Mouse (Mus musculus) embryonic facial prominence, embryonic 11.5 days (tissue): ENCODE measurements around the gene B4gat1. TPM values are rescaled to one million over a fixed set of nuclear protein-coding genes. Genes with fewer than 3 reads are reported as not detected.

Experiments used
- ATAC-seq: fragments of 200-750 bp; cut with Nextera tagmentation; replicated peaks from 2 replicates; pipeline ENCODE4 v1.8.0; 2017; ENCODE audit warnings: low read depth; ENCODE audit not compliant: insufficient number of reproducible peaks, low FRiP score, low TSS enrichment
- DNase-seq: peaks from one replicate; pipeline ENCODE4 v3.0.0-alpha.2; 2015; ENCODE audit warnings: low spot score
- H3K27ac ChIP-seq: fragments of 300-500 bp; sonication (generic); replicated peaks from 2 replicates; pipeline ENCODE4 v1.5.1; 2014; ENCODE audit warnings: mild to moderate bottlenecking, low read depth, low read length, control low read depth
- H3K27me3 ChIP-seq: fragments of 300-500 bp; sonication (generic); 2 replicates; pipeline ENCODE4 v1.6.1; 2014; ENCODE audit warnings: mild to moderate bottlenecking, low read length, moderate library complexity, mixed read lengths; ENCODE audit not compliant: control insufficient read depth, insufficient read depth
- H3K36me3 ChIP-seq: fragments of 300-500 bp; sonication (generic); replicated peaks from 2 replicates; pipeline ENCODE4 v1.6.1; 2014; ENCODE audit warnings: low read depth, mild to moderate bottlenecking, low read length, moderate library complexity, mixed read lengths; ENCODE audit not compliant: control insufficient read depth, insufficient read depth
- H3K4me1 ChIP-seq: fragments of 300-500 bp; sonication (generic); 2 replicates; pipeline ENCODE4 v1.6.1; 2014; ENCODE audit warnings: low read length, mixed read lengths; ENCODE audit not compliant: control insufficient read depth, insufficient read depth
- H3K4me2 ChIP-seq: fragments of 300-500 bp; sonication (generic); 2 replicates; pipeline ENCODE4 v1.6.1; 2014; ENCODE audit warnings: low read depth, mild to moderate bottlenecking, control low read depth, low read length, moderate library complexity
- H3K4me3 ChIP-seq: fragments of 300-500 bp; sonication (generic); 2 replicates; pipeline ENCODE4 v1.5.1; 2014; ENCODE audit warnings: low read depth, low read length, control low read depth
- H3K9ac ChIP-seq: fragments of 300-500 bp; sonication (generic); replicated peaks from 2 replicates; pipeline ENCODE4 v1.6.1; 2014; ENCODE audit warnings: mild to moderate bottlenecking, control low read depth, low read length
- H3K9me3 ChIP-seq: fragments of 300-500 bp; sonication (generic); replicated peaks from 2 replicates; pipeline ENCODE4 v1.6.1; 2016; ENCODE audit warnings: mild to moderate bottlenecking, low read length, inconsistent platforms, mixed read lengths; ENCODE audit not compliant: control insufficient read depth
- WGBS: fragments of 180-500 bp; shearing (Covaris S2); extraction: QIAGEN DNeasy Blood & Tissue Kit; methylation state at CpG from one replicate; pipeline ENCODE4 v1.1.7; 2014; 5-methylcytosine and 5-hydroxymethylcytosine counted together
- polyA plus RNA-seq: library from polyadenylated mRNA; unstranded; fragments of >200 nt; fragmentation: Nextera tagmentation; extraction: Ambion mirVana; gene quantifications from 2 replicates; pipeline ENCODE4 v1.2.1, GENCODE M21; 2014

Gene B4gat1
- polyA plus RNA-seq, 1 experiment from 2014 or later, result 38.5 TPM

DNA sequence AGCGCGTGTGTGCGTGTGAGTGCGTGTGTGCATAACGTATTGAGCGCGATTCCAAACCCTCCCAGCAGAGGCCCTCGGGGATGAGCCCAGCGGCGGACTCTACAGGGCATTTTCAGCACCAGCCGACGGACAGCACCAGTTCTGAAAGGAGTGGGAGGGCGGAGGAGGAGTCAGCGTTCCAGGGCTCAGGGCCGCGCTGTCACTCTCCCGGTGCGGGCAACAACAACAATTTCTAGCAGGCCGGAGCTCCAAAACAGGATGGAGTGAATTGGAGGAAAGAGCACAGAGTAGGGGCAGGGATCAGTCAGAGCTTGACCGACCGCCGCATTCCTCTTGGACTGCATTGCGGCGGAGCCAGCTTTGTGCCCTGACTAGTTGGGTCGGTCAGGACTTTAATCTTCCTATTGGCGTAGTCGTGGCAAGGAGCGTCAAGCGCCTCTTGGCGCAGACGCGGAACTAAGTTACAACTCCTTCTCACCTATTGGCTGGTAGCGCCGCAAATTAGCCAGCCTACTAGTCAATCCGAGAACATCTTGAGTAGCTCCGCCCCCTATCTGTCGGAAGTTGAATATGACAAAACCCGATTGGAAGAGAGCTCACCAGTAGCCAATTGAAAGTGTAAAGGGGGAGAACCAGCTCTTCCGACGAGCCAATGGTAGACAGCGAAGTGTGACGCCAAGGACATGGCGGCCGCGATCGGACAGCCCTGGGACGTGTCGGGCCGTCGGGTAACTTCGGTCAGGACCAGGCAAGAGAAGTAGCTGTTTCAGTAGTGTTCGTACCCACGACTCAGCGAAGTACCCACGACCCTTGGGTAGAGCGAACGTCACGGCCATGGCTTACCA, 49.5 kb downstream of the B4gat1 start, which contains the start of gene Yif1a:
TSS of gene Yif1a (plus strand) at position 655 of the 845 bp plus-strand sequence.
- no peaks in the 10 kb centered on the region for H3K9me3 ChIP-seq
- H3K4me1 ChIP-seq, result peaks cover 13% of the 10 kb centered on the region
- WGBS, result under 1% methylated on average over 58 of the region's 58 CpGs
- peak; percentile 94 for ATAC-seq
- H3K4me3 ChIP-seq, result peak within 1 kb of the TSS; percentile 72
- H3K27ac ChIP-seq, result no peak within 1 kb of the TSS
- DNase-seq, result peak; percentile 98
- peak within 1 kb of the TSS; percentile 77 for H3K4me2 ChIP-seq
- peaks cover 28% of the 10 kb centered on the region for H3K27me3 ChIP-seq
- no peaks in the 10 kb centered on the region for H3K36me3 ChIP-seq
- H3K9ac ChIP-seq, result peak within 1 kb of the TSS; percentile 68

DNA sequence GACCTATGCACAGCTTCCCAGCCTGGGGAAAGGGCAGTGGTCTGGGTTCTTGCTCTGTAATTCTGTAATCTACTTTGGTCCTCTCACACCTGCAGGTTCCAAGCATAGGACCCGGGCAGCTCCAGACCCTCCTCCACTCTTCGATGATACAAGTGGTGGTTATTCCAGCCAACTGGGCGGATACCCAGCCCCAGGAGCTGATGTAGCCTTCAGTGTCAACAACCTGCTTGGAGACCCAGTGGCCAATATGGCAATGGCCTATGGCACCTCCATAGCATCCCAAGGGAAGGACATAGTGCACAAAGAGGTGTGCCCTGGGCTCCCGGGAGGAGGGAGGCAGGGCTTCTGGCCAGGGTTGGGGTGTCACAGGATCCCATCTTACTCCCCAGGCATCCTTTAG, 50.7 kb downstream of the B4gat1 start:
- Histone ChIP-seq H3K27me3 (peaks cover 18% of the 10 kb centered on the region), H3K4me3 (peak overlapping the region; percentile 72), H3K4me1 (peaks cover 13% of the 10 kb centered on the region), H3K36me3 (no peaks in the 10 kb centered on the region), H3K27ac (no peak overlapping the region), H3K9me3 (no peaks in the 10 kb centered on the region), H3K9ac (no peak overlapping the region; the same call in 1 of the 2 replicates), H3K4me2 (peak overlapping the region; percentile 77)
- DNase-seq (no peak), ATAC-seq (no peak)
- 87% methylated on average over 4 of the region's 4 CpGs for whole genome bisulfite sequencing

Other genes starting within 250 kb of the B4gat1 start
- gene Rbm4, start 244.9 kb upstream of the B4gat1 start, polyA plus RNA-seq, result 92.9 and 109 TPM in 2 replicates
- gene Gm21992, start 227.2 kb upstream of the B4gat1 start, polyA plus RNA-seq, result 18.4 and 25.8 TPM in 2 replicates
- gene Rbm14, start 227.2 kb upstream of the B4gat1 start, polyA plus RNA-seq, result 110 and 111 TPM in 2 replicates
- gene Ccs, start 199.5 kb upstream of the B4gat1 start, polyA plus RNA-seq, result 44.9 and 45.8 TPM in 2 replicates
- gene Ccdc87, start 199.5 kb upstream of the B4gat1 start, polyA plus RNA-seq, result not detected in 2 replicates
- 20.9 and 30.3 TPM in 2 replicates for gene Ctsf, start 183.7 kb upstream of the B4gat1 start, polyA plus RNA-seq
- gene Actn3, start 160.9 kb upstream of the B4gat1 start, polyA plus RNA-seq, result 4.3 and 5.6 TPM in 2 replicates
- gene Zdhhc24, start 160.2 kb upstream of the B4gat1 start, polyA plus RNA-seq, result 7.4 and 8.7 TPM in 2 replicates
- gene Bbs1, start 132.2 kb upstream of the B4gat1 start, polyA plus RNA-seq, result 4.7 and 4.8 TPM in 2 replicates
- 133 and 138 TPM in 2 replicates for gene Dpp3, start 110.5 kb upstream of the B4gat1 start, polyA plus RNA-seq
- gene Peli3, start 95.7 kb upstream of the B4gat1 start, polyA plus RNA-seq, result 1.7 TPM in 2 replicates
- 164 and 173 TPM in 2 replicates for gene Mrpl11, start 76.7 kb upstream of the B4gat1 start, polyA plus RNA-seq
- not detected in 2 replicates for gene Npas4, start 48.5 kb upstream of the B4gat1 start, polyA plus RNA-seq
- gene Slc29a2, start 15.0 kb upstream of the B4gat1 start, polyA plus RNA-seq, result 3.9 and 4.4 TPM in 2 replicates
- gene AC124502.3, start 65 bp downstream of the B4gat1 start, polyA plus RNA-seq, result 0.96 and 1.6 TPM in 2 replicates
- 47.5 and 47.9 TPM in 2 replicates for gene Brms1, start 2.5 kb downstream of the B4gat1 start, polyA plus RNA-seq
- gene Rin1, start 11.7 kb downstream of the B4gat1 start, polyA plus RNA-seq, result 0.99 and 1.2 TPM in 2 replicates
- 43.1 and 48.4 TPM in 2 replicates for gene Cd248, start 29.3 kb downstream of the B4gat1 start, polyA plus RNA-seq
- gene Tmem151a, start 46.7 kb downstream of the B4gat1 start, polyA plus RNA-seq, result 1.8 and 2.1 TPM in 2 replicates
- gene Yif1a, start 49.7 kb downstream of the B4gat1 start, polyA plus RNA-seq, result 62.8 and 75.8 TPM in 2 replicates
- 48.9 and 54.0 TPM in 2 replicates for gene Cnih2, start 59.7 kb downstream of the B4gat1 start, polyA plus RNA-seq
- gene Rab1b, start 68.2 kb downstream of the B4gat1 start, polyA plus RNA-seq, result 214 and 235 TPM in 2 replicates
- gene Klc2, start 79.7 kb downstream of the B4gat1 start, polyA plus RNA-seq, result 18.9 and 19.8 TPM in 2 replicates
- 24.4 and 28.4 TPM in 2 replicates for gene Pacs1, start 234.3 kb downstream of the B4gat1 start, polyA plus RNA-seq